Mouse (Mus musculus) MEL (cell line): ENCODE measurements around the gene Fbxw11. TPM values are rescaled to one million over a fixed set of nuclear protein-coding genes. Genes with fewer than 3 reads are reported as not detected.

Experiments used
- DNase-seq: peaks from one replicate; pipeline ENCODE4 v3.0.0; 2011; ENCODE audit warnings: low read depth, low spot score
- H3K27ac ChIP-seq: 2 replicates; pipeline ENCODE4 v1.5.1; 2012; ENCODE audit warnings: low read depth, mild to moderate bottlenecking, control low read depth, low read length, moderate library complexity; ENCODE audit not compliant: control insufficient read depth
- H3K27me3 ChIP-seq, 2 experiments: fragments of 150-350 bp in 1 of 2; sonication (generic) in 1 of 2; 2 replicates each; pipeline ENCODE4 v1.6.1; 2012; ENCODE audit warnings: low read length in 2 of 2, mild to moderate bottlenecking in 2 of 2, improper control_type of control experiment in 1 of 2, moderate library complexity in 1 of 2; ENCODE audit not compliant: insufficient read depth in 2 of 2, control insufficient read depth in 1 of 2
- H3K36me3 ChIP-seq, 2 experiments: 2 replicates each; pipeline ENCODE4 v1.6.1; 2012 to 2014; ENCODE audit warnings: low read length in 2 of 2, improper control_type of control experiment in 1 of 2, inconsistent platforms in 1 of 2, mild to moderate bottlenecking in 1 of 2; ENCODE audit not compliant: insufficient read depth in 2 of 2, control insufficient read depth in 1 of 2
- H3K4me1 ChIP-seq, 2 experiments: fragments of 150-350 bp in 1 of 2; sonication (generic) in 1 of 2; 2 replicates each; pipeline ENCODE4 v1.6.1; 2012; ENCODE audit warnings: low read length in 2 of 2, improper control_type of control experiment in 1 of 2, mild to moderate bottlenecking in 1 of 2; ENCODE audit not compliant: insufficient read depth in 2 of 2, control insufficient read depth in 1 of 2
- H3K4me3 ChIP-seq, 2 experiments: fragments of 150-350 bp in 1 of 2; sonication (generic) in 1 of 2; 2 replicates each; pipeline ENCODE4 v1.5.1; 2012; ENCODE audit warnings: low read depth in 2 of 2, low read length in 2 of 2, mild to moderate bottlenecking in 2 of 2, moderate library complexity in 2 of 2, control low read depth in 1 of 2, improper control_type of control experiment in 1 of 2; ENCODE audit not compliant: control insufficient read depth in 1 of 2, insufficient read depth in 1 of 2
- H3K79me2 ChIP-seq: 2 replicates; pipeline ENCODE4 v1.6.1; 2012; ENCODE audit warnings: mild to moderate bottlenecking, low read length, moderate library complexity; ENCODE audit not compliant: control insufficient read depth, poor library complexity, insufficient read depth
- H3K9ac ChIP-seq: 2 replicates; pipeline ENCODE4 v1.6.1; 2012; ENCODE audit warnings: low read depth, mild to moderate bottlenecking, control low read depth, low read length, moderate library complexity; ENCODE audit not compliant: control insufficient read depth, poor library complexity, severe bottlenecking
- H3K9me3 ChIP-seq: fragments of 150-350 bp; sonication (generic); replicated peaks from 2 replicates; pipeline ENCODE4 v1.6.1; 2012; ENCODE audit warnings: mild to moderate bottlenecking, low read length, improper control_type of control experiment, moderate library complexity; ENCODE audit not compliant: insufficient read depth
- BHLHE40 ChIP-seq: IDR thresholded peaks from 2 replicates; pipeline ENCODE4 v1.6.1; 2012; ENCODE audit warnings: low read depth, mild to moderate bottlenecking, inconsistent platforms, low read length, improper control_type of control experiment, borderline replicate concordance
- CTCF ChIP-seq, 3 experiments: IDR thresholded peaks in 2 of 3; conservative IDR thresholded peaks in 1 of 3; 2 replicates each; pipeline ENCODE4 v1.5.1; 2011 to 2012; ENCODE audit warnings: low read length in 3 of 3, low read depth in 2 of 3, mild to moderate bottlenecking in 2 of 3, improper control_type of control experiment in 1 of 3, inconsistent platforms in 1 of 3, mixed read lengths in 1 of 3, moderate library complexity in 1 of 3; ENCODE audit not compliant: control insufficient read depth in 1 of 3, insufficient read depth in 1 of 3, poor library complexity in 1 of 3, severe bottlenecking in 1 of 3
- ELF1 ChIP-seq: IDR thresholded peaks from 2 replicates; pipeline ENCODE4 v1.6.1; 2014; ENCODE audit warnings: low read depth, mild to moderate bottlenecking, inconsistent platforms, low read length, improper control_type of control experiment, moderate library complexity
- GATA1 ChIP-seq: IDR thresholded peaks from 2 replicates; pipeline ENCODE4 v1.6.1; 2011; ENCODE audit warnings: low read depth, low read length, improper control_type of control experiment
- MAX ChIP-seq: IDR thresholded peaks from 2 replicates; pipeline ENCODE4 v1.6.1; 2011; ENCODE audit warnings: low read length, improper control_type of control experiment
- MAZ ChIP-seq: IDR thresholded peaks from 2 replicates; pipeline ENCODE4 v1.6.1; 2012; ENCODE audit warnings: low read depth, mild to moderate bottlenecking, inconsistent platforms, low read length, improper control_type of control experiment
- MEF2A ChIP-seq: IDR thresholded peaks from 2 replicates; pipeline ENCODE4 v1.6.1; 2014; ENCODE audit warnings: low read depth, mild to moderate bottlenecking, inconsistent platforms, low read length, improper control_type of control experiment; ENCODE audit not compliant: poor library complexity, insufficient replicate concordance, severe bottlenecking; ENCODE audit errors: extremely low read depth
- MYB ChIP-seq: IDR thresholded peaks from 2 replicates; pipeline ENCODE4 v1.6.1; 2011; ENCODE audit warnings: mild to moderate bottlenecking, low read depth, low read length, improper control_type of control experiment
- MYC ChIP-seq: IDR thresholded peaks from 2 replicates; pipeline ENCODE4 v1.6.1; 2011; ENCODE audit warnings: low read depth, mild to moderate bottlenecking, low read length, improper control_type of control experiment, moderate library complexity
- NELFE ChIP-seq: IDR thresholded peaks from 2 replicates; pipeline ENCODE4 v1.6.1; 2011; ENCODE audit warnings: low read depth, low read length, improper control_type of control experiment
- POLR2A ChIP-seq, 2 experiments: IDR thresholded peaks; 2 replicates each; pipeline ENCODE4 v1.6.1; 2011 to 2012; ENCODE audit warnings: low read length in 2 of 2, mild to moderate bottlenecking in 2 of 2, control low read depth in 1 of 2, improper control_type of control experiment in 1 of 2, low read depth in 1 of 2, moderate library complexity in 1 of 2; ENCODE audit not compliant: control insufficient read depth in 1 of 2, insufficient read depth in 1 of 2, poor library complexity in 1 of 2
- POLR2AphosphoS2 ChIP-seq: IDR thresholded peaks from 2 replicates; pipeline ENCODE4 v1.6.1; 2011; ENCODE audit warnings: low read length, improper control_type of control experiment
- POLR2AphosphoS5 ChIP-seq: IDR thresholded peaks from 2 replicates; pipeline ENCODE4 v1.6.1; 2012; ENCODE audit warnings: low read depth, borderline replicate concordance, mild to moderate bottlenecking, inconsistent platforms, low read length, moderate library complexity, mixed read lengths
- RAD21 ChIP-seq: IDR thresholded peaks from 2 replicates; pipeline ENCODE4 v1.6.1; 2011; ENCODE audit warnings: mild to moderate bottlenecking, low read depth, low read length, improper control_type of control experiment
- RCOR1 ChIP-seq: IDR thresholded peaks from 2 replicates; pipeline ENCODE4 v1.6.1; 2012; ENCODE audit warnings: low read depth, mild to moderate bottlenecking, inconsistent platforms, low read length, improper control_type of control experiment
- SIN3A ChIP-seq: IDR thresholded peaks from 2 replicates; pipeline ENCODE4 v1.6.1; 2012; ENCODE audit warnings: low read length, improper control_type of control experiment, inconsistent platforms
- SMC3 ChIP-seq: IDR thresholded peaks from 2 replicates; pipeline ENCODE4 v1.6.1; 2011; ENCODE audit warnings: low read depth, low read length, improper control_type of control experiment
- TAL1 ChIP-seq: IDR thresholded peaks from 2 replicates; pipeline ENCODE4 v1.6.1; 2012; ENCODE audit warnings: mild to moderate bottlenecking, inconsistent platforms, low read length, moderate library complexity, mixed read lengths
- TBP ChIP-seq: IDR thresholded peaks from 2 replicates; pipeline ENCODE4 v1.8.0; 2011; ENCODE audit warnings: low read depth, low read length, improper control_type of control experiment
- UBTF ChIP-seq: IDR thresholded peaks from 2 replicates; pipeline ENCODE4 v1.6.1; 2012; ENCODE audit warnings: low read depth, mild to moderate bottlenecking, inconsistent platforms, low read length, improper control_type of control experiment, moderate library complexity, borderline replicate concordance; ENCODE audit not compliant: insufficient read depth
- USF2 ChIP-seq, 2 experiments: IDR thresholded peaks; 2 replicates each; pipeline ENCODE4 v1.6.1; 2011 to 2012; ENCODE audit warnings: improper control_type of control experiment in 2 of 2, low read length in 2 of 2, borderline replicate concordance in 1 of 2, inconsistent platforms in 1 of 2, low read depth in 1 of 2, mild to moderate bottlenecking in 1 of 2; ENCODE audit not compliant: insufficient read depth in 1 of 2
- ZNF384 ChIP-seq: IDR thresholded peaks from 2 replicates; pipeline ENCODE4 v1.6.1; 2012; ENCODE audit warnings: low read depth, mild to moderate bottlenecking, inconsistent platforms, low read length, improper control_type of control experiment
- polyA plus RNA-seq, 2 experiments: library from polyadenylated mRNA; stranded (reverse) in 1 of 2; unstranded in 1 of 2; fragments of >175 nt in 1 of 2; fragments of >200 nt in 1 of 2; gene quantifications; 2 replicates each; pipeline versions ENCODE4 v1.2.1 to v1.2.4; 2012; ENCODE audit warnings: low replicate concordance in 2 of 2, low read depth in 1 of 2; ENCODE audit not compliant: insufficient read length in 2 of 2, insufficient read depth in 1 of 2, missing spikeins in 1 of 2
- total RNA-seq: library from RNA; depleted of rRNA; stranded (reverse); fragments of 300-350 nt; gene quantifications from 2 replicates; pipeline ENCODE4 v1.2.3, GENCODE M21; 2012

Gene Fbxw11
- total and polyA plus RNA-seq, 3 experiments = 35.4 to 98.5 (median 53.5) TPM

GRCm38 (mm10) chr11:32671480-32671879, 29.0 kb downstream of the Fbxw11 start:
- H3K36me3 ChIP-seq = peaks cover 2% of the 10 kb centered on the region in 2 experiments; a peak in 3 of 4 replicates
- peaks cover 0 to 5% of the 10 kb centered on the region in 2 experiments; a peak in 2 of 4 replicates for H3K4me1 ChIP-seq
- no peak overlapping the region for H3K4me3 ChIP-seq
- H3K9me3 ChIP-seq = no peaks in the 10 kb centered on the region
- no peak for TF ChIP-seq MAX
- TF ChIP-seq ZNF384 = no peak
- no peak for TF ChIP-seq POLR2A (IDR thresholded peaks at IDR 0.05; ENCODE audit: control insufficient read depth in 1 of 2, insufficient read depth in 1 of 2, low read depth in 1 of 2, low read length in 2 of 2, poor library complexity in 1 of 2)
- H3K27me3 ChIP-seq = no peaks in the 10 kb centered on the region
- peak; percentile 48 for DNase-seq
- no peak overlapping the region for H3K27ac ChIP-seq
- H3K9ac ChIP-seq = no peak overlapping the region
- H3K79me2 ChIP-seq = peaks cover 25% of the 10 kb centered on the region

- Histone ChIP-seq H3K27ac (no peak overlapping the region), H3K9ac (no peak overlapping the region), H3K36me3 (peaks cover 0 to 11% of the 10 kb centered on the region in 2 experiments; a peak in 3 of 4 replicates), H3K9me3 (no peaks in the 10 kb centered on the region), H3K27me3 (no peaks in the 10 kb centered on the region), H3K4me3 (no peak overlapping the region), H3K79me2 (peaks cover 33% of the 10 kb centered on the region), H3K4me1 (peaks cover 0 to 2% of the 10 kb centered on the region in 2 experiments; a peak in 2 of 4 replicates)
- no peak for DNase-seq
- TF ChIP-seq SMC3 (no peak), ELF1 (no peak), UBTF (no peak), RCOR1 (no peak), MEF2A (no peak), NELFE (no peak), GATA1 (no peak), RAD21 (no peak), TAL1 (no peak), CTCF (IDR thresholded peaks at IDR 0.05 in 2 of 3, conservative IDR thresholded peaks at IDR 0.05 in 1 of 3; ENCODE audit: control insufficient read depth in 1 of 3, insufficient read depth in 1 of 3, low read depth in 2 of 3, low read length in 3 of 3, poor library complexity in 1 of 3, severe bottlenecking in 1 of 3) (no peak), BHLHE40 (no peak), MYB (no peak), POLR2A (IDR thresholded peaks at IDR 0.05; ENCODE audit: control insufficient read depth in 1 of 2, insufficient read depth in 1 of 2, low read depth in 1 of 2, low read length in 2 of 2, poor library complexity in 1 of 2) (no peak), MAZ (no peak), TBP (no peak), POLR2AphosphoS2 (no peak), SIN3A (no peak), POLR2AphosphoS5 (no peak), MYC (no peak), USF2 (IDR thresholded peaks at IDR 0.05; ENCODE audit: borderline replicate concordance in 1 of 2, insufficient read depth in 1 of 2, low read depth in 1 of 2, low read length in 2 of 2) (no peak)
These were observed 34.3 kb downstream of the Fbxw11 start for GRCm38 (mm10) chr11:32676777-32677176.
